Mouse (Mus musculus) kidney, adult 11 months (tissue): ENCODE data around the gene Cd28.
"Not testable (repeated sequence)": the region's sequence is repeated elsewhere in the genome, so short reads cannot be mapped to it uniquely, and the experiment has no call there.

Source experiments
- DNase-seq: peaks from one replicate; pipeline ENCODE4 v3.0.0; 2022

The Cd28 gene

DNA sequence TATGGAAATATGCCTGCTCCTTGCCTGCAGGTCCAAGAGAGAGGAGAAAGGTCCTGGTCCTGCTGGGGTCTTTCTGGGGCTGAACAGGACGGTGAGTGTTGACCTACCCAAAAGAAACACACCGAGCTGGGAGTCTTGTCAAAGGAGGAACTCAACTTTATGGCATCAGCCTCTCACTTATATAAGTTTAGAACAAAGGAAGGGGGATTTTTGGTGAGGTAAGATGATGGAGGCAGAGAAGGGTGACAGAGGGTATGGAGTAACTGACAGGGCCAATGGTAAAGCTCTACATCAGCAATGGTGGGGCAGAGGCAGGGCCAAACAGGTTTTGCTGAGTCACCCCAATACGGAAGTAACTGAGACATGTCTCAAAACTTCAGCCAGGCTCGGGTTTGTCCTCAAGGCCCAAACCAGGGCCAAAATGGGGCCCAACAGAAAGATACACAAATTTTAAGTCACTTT is 84.6 kb downstream of the Cd28 start:
- no peak for DNase-seq

DNA sequence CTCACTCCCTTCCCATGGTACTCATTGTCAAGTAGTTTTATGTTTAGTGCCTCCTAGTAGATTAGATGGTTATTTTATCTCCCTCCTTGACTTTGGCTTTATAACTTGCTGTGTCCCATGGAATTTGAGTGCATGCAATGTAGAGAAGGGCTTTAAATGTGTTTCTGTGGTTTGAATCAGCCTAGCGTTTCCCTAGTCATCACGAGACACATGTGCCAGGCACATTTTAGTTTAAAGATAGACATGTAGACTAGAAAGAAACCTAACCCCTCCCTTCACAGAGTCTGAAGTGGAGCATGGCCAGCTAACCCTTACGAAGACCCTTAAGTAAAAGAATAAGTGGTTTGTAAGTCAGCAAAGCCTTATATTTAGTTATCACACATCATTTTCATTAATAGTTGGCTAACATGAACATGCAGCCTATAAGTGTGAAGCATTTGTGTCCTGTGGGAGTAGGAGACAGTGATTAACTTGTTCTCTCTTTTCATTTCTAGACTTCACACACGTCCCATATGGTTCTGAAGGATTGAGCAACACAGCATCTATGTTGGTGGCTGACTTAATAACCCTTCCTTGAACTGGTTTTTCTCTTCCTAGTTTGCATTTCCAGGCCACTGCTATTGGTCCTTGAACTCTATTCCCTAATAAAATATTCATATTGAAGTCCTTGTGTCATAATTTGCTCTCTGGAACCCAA is 86.7 kb downstream of the Cd28 start:
- no peak for DNase-seq

GRCm38 (mm10) chr1:60803825-60804696 is 87.5 kb downstream of the Cd28 start:
- no peak for DNase-seq

GRCm38 (mm10) chr1:60805178-60805577 is 88.6 kb downstream of the Cd28 start:
- DNase-seq: no peak

DNA sequence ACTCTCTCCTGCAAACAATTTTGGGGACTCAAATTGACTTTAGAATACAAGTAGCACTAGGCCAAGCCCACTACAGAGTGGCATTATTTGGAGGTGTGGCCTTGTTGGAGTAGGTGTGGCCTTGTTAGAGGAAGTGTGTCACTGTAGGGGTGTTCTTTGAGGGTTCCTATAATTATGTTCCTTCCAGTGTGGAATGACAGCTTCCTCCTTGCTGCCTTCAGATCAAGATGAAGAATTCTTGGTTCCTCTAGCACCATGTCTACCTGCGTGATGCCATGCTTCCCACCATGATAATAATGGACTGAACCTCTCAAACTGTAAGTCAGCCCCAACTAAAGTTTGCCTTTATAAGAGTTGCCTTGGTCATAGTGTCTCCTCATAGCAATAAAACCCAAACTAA is 91.1 kb downstream of the Cd28 start:
- DNase-seq: no peak

DNA sequence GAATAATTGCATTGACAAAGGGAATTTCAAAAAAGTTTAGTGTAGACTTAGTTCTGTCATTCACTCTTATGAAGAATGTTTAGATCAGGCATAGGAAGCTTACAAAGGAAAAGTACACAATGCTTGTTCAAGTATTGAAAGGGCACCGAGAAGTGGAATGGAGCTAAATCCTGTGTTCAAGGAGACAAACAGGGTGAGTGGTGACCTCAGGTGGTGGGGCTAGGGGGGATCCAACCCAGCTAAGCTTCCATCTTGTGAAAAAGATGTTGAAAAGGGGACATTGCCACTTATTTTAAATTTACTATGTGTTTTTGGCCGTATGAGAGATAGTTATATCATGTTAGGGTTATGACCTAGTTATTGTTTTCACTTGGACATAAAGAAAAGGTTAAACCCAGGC is 91.9 kb downstream of the Cd28 start:
- no peak for DNase-seq

- no peak for DNase-seq
Observed at GRCm38 (mm10) chr1:60809166-60809565, 92.6 kb downstream of the Cd28 start.

GRCm38 (mm10) chr1:60810821-60811220 is 94.2 kb downstream of the Cd28 start:
- DNase-seq: no peak

DNA sequence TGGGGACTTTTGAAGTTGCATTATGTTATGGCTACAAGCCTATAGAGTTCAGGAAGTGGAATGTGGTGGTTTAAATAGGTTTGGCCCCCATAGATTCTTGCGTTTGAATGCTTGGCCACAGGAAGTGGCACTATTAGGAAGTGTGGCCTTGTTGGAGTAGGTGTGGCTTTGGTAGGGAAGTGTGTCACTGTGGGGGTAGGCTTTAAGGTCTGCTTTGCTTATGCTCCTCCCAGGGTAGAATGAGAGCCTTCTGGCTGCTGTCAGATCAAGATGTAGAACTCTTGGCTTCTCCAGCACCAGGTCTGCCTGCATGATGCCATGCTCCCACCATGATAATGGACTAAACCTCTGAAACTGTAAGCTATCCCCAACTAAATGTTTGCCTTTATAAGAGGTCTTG is 95.4 kb downstream of the Cd28 start:
- no peak for DNase-seq

- no peak for DNase-seq
Observed at GRCm38 (mm10) chr1:60813411-60813810, 96.8 kb downstream of the Cd28 start.

GRCm38 (mm10) chr1:60815912-60816311 is 99.3 kb downstream of the Cd28 start:
- DNase-seq: no peak

DNA sequence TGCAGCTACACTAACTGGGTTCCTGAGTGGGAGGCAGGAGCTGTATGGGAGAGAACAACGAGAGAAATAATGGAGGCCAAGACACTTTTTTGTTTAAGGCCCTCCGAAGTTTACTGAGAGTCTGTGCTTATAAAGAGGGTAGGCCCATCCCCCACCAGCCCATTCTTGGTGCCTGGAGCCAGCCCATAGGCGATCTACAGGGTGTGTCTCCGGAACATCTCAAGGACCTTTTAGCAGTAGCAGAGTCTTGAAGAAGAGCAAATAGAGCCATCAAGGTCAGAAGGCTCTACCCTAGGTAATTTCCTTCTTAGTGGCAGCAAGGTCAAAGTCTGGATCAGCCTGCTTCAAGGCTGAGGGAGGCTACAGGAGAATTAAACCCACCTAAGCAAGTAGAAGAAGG is 101.9 kb downstream of the Cd28 start:
- not testable (repeated sequence) for DNase-seq

DNA sequence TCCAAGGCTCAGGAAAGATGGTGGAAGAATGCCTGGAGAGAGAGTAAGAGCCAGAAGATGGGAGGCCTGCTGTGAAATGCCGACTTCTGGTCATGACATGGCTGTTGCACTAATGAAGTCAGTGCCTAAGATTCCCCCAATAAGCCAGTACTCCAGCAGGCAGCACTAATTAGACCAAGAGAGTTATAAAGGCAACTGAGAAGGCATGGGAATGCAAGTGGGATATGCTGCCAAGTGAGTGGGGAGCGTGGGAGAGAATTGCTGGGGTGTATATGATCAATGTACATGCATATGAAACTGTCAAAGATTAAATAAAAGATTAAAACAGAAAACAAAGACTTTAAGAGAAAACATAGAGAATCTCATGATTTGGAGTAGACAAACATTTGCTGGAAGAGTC is 103.4 kb downstream of the Cd28 start:
- DNase-seq: no peak

GRCm38 (mm10) chr1:60820981-60821380 is 104.4 kb downstream of the Cd28 start:
- no peak for DNase-seq

DNA sequence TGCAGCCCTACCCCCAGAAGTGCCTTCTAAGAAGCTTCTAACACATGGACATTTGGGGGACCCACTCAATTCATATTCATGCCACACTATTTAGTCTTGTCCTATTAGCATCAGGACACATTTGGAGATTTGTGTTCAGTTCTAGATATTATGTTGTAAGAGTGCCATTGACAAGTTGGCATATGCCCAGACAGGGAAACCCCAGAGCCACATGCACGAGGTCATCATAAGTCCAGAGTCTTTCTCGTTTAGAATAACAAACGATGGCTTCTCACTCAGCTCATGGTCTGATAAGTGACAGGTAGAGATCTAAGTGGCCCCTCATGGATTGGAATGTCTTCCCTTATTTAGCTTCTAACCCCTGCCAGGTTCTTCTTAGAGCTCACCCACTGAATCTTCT is 105.0 kb downstream of the Cd28 start:
- no peak for DNase-seq
